Mouse (Mus musculus) ES-Bruce4 (cell line): ENCODE data around the gene Abca6. TPM values are rescaled to one million over a fixed set of nuclear protein-coding genes. Genes with fewer than 3 reads are reported as not detected.
A peak's percentile ranks its signal among the peaks of the same experiment; 100 is the strongest.

ENCODE experiments used
- H3K27ac ChIP-seq: 2 replicates; pipeline ENCODE4 v1.5.1; 2012; ENCODE audit warnings: low read length, inconsistent platforms; ENCODE audit not compliant: insufficient read depth
- H3K27me3 ChIP-seq: 2 replicates; pipeline ENCODE4 v1.6.1; 2012; ENCODE audit warnings: mild to moderate bottlenecking, low read length, inconsistent platforms; ENCODE audit not compliant: control insufficient read depth, poor library complexity, insufficient read depth, severe bottlenecking
- H3K36me3 ChIP-seq: 2 replicates; pipeline ENCODE4 v1.6.1; 2012; ENCODE audit warnings: inconsistent platforms, mild to moderate bottlenecking, low read length, moderate library complexity; ENCODE audit not compliant: control insufficient read depth, poor library complexity, insufficient read depth, severe bottlenecking
- H3K4me1 ChIP-seq: one replicate; pipeline ENCODE4 v1.8.1; 2011; ENCODE audit warnings: low read length; ENCODE audit not compliant: control insufficient read depth, insufficient read depth
- H3K4me3 ChIP-seq: 2 replicates; pipeline ENCODE4 v1.5.1; 2011; ENCODE audit warnings: low read depth, mild to moderate bottlenecking, low read length
- H3K9ac ChIP-seq: 2 replicates; pipeline ENCODE4 v1.6.1; 2012; ENCODE audit warnings: low read depth, mild to moderate bottlenecking, inconsistent platforms; ENCODE audit not compliant: poor library complexity, severe bottlenecking
- H3K9me3 ChIP-seq: replicated peaks from 2 replicates; pipeline ENCODE4 v1.6.1; 2012; ENCODE audit warnings: mild to moderate bottlenecking, low read length, inconsistent platforms; ENCODE audit not compliant: control insufficient read depth, poor library complexity, insufficient read depth, severe bottlenecking
- CTCF ChIP-seq: IDR thresholded peaks from one replicate; pipeline ENCODE4 v1.8.1; 2011; ENCODE audit warnings: low read depth, low read length
- EP300 ChIP-seq: IDR thresholded peaks from 2 replicates; pipeline ENCODE4 v1.6.1; 2011; ENCODE audit warnings: low read depth, low read length; ENCODE audit not compliant: insufficient read depth
- POLR2A ChIP-seq: IDR thresholded peaks from one replicate; pipeline ENCODE4 v1.8.1; 2011; ENCODE audit warnings: low read length; ENCODE audit not compliant: insufficient read depth
- polyA plus RNA-seq: library from polyadenylated mRNA; stranded (reverse); fragments of >200 nt; gene quantifications from 2 replicates; pipeline ENCODE4 v1.2.4, GENCODE M21; 2011; ENCODE audit warnings: low read depth; ENCODE audit not compliant: missing spikeins, insufficient read depth, insufficient read length

Gene Abca6
- not detected in 2 replicates for polyA plus RNA-seq

GRCm38 (mm10) chr11:110251534-110251933 is at the start of gene Abca6:
TSS of gene Abca6 (minus strand) at chr11:110251776.
- Histone ChIP-seq H3K27me3 (no peaks in the 10 kb centered on the region), H3K4me3 (no peak within 1 kb of the TSS)

GRCm38 (mm10) chr11:110297917-110298533 is 46.4 kb upstream of the Abca6 start:
- Histone ChIP-seq H3K4me1 (no peaks in the 10 kb centered on the region), H3K27me3 (no peaks in the 10 kb centered on the region), H3K4me3 (no peak overlapping the region), H3K36me3 (no peaks in the 10 kb centered on the region), H3K9me3 (no peaks in the 10 kb centered on the region), H3K27ac (no peak overlapping the region), H3K9ac (no peak overlapping the region)
- TF ChIP-seq EP300 (no peak), CTCF (no peak), POLR2A (no peak)

More at GRCm38 (mm10) chr11:110251534-110251933, at the start of gene Abca6:
- H3K9me3 ChIP-seq = peaks cover 3% of the 10 kb centered on the region; the same call in 1 of the 2 replicates
- H3K36me3 ChIP-seq = no peaks in the 10 kb centered on the region
- TF ChIP-seq CTCF (no peak), POLR2A (no peak)
- no peaks in the 10 kb centered on the region for H3K4me1 ChIP-seq
- H3K9ac ChIP-seq = no peak within 1 kb of the TSS
- no peak within 1 kb of the TSS for H3K27ac ChIP-seq

DNA sequence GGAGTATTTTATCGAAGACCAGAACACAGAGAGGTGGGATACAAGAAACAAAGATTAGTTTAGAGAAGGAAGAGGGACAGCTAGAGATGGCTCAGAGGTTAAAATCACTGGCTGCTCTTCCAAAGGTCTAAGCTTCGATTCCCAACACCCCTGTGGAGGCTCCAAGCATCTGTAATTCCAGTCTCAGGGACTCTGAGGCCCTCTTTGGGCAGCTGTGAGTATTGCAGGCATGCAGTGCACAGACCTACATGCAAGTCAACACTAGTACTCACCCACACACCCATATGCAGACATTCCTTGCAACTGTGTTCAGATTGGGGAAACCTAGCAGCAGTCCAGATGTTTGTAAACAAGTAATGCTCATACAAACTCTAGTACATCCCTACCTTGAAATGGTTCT is 39.0 kb upstream of the Abca6 start:
- no peaks in the 10 kb centered on the region for H3K9me3 ChIP-seq
- H3K27ac ChIP-seq = no peak overlapping the region
- no peak overlapping the region for H3K9ac ChIP-seq
- TF ChIP-seq CTCF (no peak), POLR2A (no peak), EP300 (no peak)
- H3K36me3 ChIP-seq = no peaks in the 10 kb centered on the region
- H3K4me3 ChIP-seq = no peak overlapping the region
- H3K4me1 ChIP-seq = no peaks in the 10 kb centered on the region
- H3K27me3 ChIP-seq = no peaks in the 10 kb centered on the region

DNA sequence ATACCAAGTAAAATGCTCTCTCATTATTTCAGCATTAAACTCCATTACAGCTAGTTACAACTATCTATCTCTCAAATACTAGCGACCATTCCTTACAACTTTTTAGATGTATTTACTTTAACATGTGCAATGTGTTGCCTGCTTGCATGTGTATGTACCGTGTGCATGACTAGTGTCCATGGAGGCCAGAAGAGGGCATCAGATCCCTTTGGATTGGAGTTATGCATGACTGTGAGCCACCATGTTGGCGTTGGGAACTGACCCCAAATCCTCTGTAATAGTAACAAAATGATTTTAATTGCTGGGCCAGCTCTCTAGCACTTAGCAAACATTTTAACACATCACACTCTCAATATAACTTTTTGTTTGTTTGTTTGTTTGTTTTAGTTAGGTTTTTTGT is 36.8 kb upstream of the Abca6 start:
- Histone ChIP-seq H3K4me1 (no peaks in the 10 kb centered on the region), H3K27me3 (no peaks in the 10 kb centered on the region), H3K27ac (no peak overlapping the region), H3K9ac (no peak overlapping the region), H3K9me3 (no peaks in the 10 kb centered on the region), H3K36me3 (no peaks in the 10 kb centered on the region), H3K4me3 (no peak overlapping the region)
- TF ChIP-seq EP300 (no peak), CTCF (peak; percentile 13), POLR2A (no peak)

DNA sequence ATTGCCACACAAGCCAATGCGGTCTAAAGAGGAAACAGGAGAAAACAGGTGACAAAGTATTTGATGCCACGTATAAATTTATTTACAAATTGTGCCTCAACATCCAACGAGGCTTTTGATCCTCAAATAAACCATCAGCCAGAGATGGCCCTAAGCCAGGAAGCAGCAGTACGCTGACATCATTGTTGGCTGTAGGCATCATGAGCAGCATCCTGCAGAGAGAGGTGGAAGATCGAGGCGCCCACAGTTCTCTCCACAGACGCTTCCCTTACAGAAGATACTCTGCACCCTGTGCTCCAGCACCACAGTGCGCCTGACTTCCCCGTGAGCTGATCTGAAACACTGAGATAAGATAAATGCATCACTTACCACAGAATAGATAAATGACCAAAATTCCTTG is 36.1 kb upstream of the Abca6 start:
- H3K9ac ChIP-seq = no peak overlapping the region
- H3K9me3 ChIP-seq = no peaks in the 10 kb centered on the region
- no peaks in the 10 kb centered on the region for H3K27me3 ChIP-seq
- no peaks in the 10 kb centered on the region for H3K36me3 ChIP-seq
- no peak overlapping the region for H3K27ac ChIP-seq
- no peaks in the 10 kb centered on the region for H3K4me1 ChIP-seq
- H3K4me3 ChIP-seq = no peak overlapping the region
- no peak for TF ChIP-seq POLR2A
- no peak for TF ChIP-seq EP300
- no peak for TF ChIP-seq CTCF

- H3K9me3 ChIP-seq = no peaks in the 10 kb centered on the region
- no peak overlapping the region for H3K27ac ChIP-seq
- TF ChIP-seq POLR2A = no peak
- no peak for TF ChIP-seq EP300
- no peak for TF ChIP-seq CTCF
- no peak overlapping the region for H3K9ac ChIP-seq
- H3K27me3 ChIP-seq = no peaks in the 10 kb centered on the region
- no peak overlapping the region for H3K4me3 ChIP-seq
- H3K4me1 ChIP-seq = no peaks in the 10 kb centered on the region
- no peaks in the 10 kb centered on the region for H3K36me3 ChIP-seq
Observed at GRCm38 (mm10) chr11:110286331-110286730, 34.8 kb upstream of the Abca6 start.
